Comparison of ENCODE assay signal across 21 mouse cellular contexts in the genomic region with DNA sequence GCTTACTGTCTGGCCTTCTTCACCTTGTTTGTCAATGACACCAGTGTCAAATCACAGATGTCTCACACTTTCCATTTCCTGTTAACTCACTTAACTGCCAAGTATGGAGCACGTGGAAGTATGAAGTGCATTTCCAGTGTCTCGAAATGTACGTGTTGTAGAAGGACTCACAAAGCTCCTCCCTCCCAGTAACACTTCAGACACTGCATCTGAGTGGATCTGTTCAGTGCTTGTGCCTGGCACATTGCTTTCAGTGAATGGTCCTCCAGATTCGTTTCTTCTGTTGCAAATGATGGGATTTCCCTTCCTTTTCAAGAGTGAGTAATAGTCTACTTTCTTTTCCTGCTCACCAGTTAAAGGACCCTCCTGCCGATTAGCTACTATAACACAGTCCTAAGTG.
DNase-seq lines count a peak whose midpoint lies in the region; ATAC-seq and TF ChIP-seq lines count a peak whose summit lies in the region.
"Had no signal": no experiment of that assay in that cellular context is flagged by ENCODE, and none has a peak within 500 bp of the region (broad histone marks: within the 10 kb centered on the region; RNA-seq: fewer than 3 reads in every experiment).

No protein-coding gene starts in this region.

- 63% methylated on average over 5 of the region's 5 CpGs for WGBS in heart, embryonic 16.5 days
- WGBS in lung, embryonic 14.5 days, result 55% methylated on average over 5 of the region's 5 CpGs

- H3K36me3 ChIP-seq in heart, embryonic 16.5 days (ENCODE audit: control insufficient read depth, insufficient read depth), result no peaks in the 10 kb centered on the region
- no peaks in the 10 kb centered on the region for H3K36me3 ChIP-seq in lung, embryonic 14.5 days (ENCODE audit: insufficient read depth)
- peaks cover 0 to 8% of the 10 kb centered on the region in 2 experiments for H3K36me3 ChIP-seq in CH12.LX (replicated peaks in 1 of 2; ENCODE audit: control insufficient read depth in 1 of 2, insufficient read depth in 1 of 2, low read length in 1 of 2)

- no peak for TF ChIP-seq CTCF in lung, embryonic 14.5 days (IDR thresholded peaks at IDR 0.05; ENCODE audit: low read depth)
- no peak for TF ChIP-seq CTCF in CH12.LX (conservative IDR thresholded peaks at IDR 0.05 in 1 of 2, IDR thresholded peaks at IDR 0.05 in 1 of 2; ENCODE audit: low read depth in 2 of 2, low read length in 2 of 2)

- no peak overlapping the region for H3K4me2 ChIP-seq in heart, embryonic 16.5 days (ENCODE audit: low read depth, low read length)
- H3K4me2 ChIP-seq in lung, embryonic 14.5 days, result no peak overlapping the region
- H3K4me2 ChIP-seq in CH12.LX (ENCODE audit: insufficient read depth, low read depth, poor library complexity, severe bottlenecking), result no peak overlapping the region
- H3K4me2 ChIP-seq: embryonic facial prominence, embryonic 13.5 days; hindbrain, embryonic 14.5 days; intestine, embryonic 15.5 days; limb, embryonic 15.5 days had no signal

- DNase-seq in heart, postnatal 25 days (ENCODE audit: low spot score), result no peak
- DNase-seq in lung, embryonic 14.5 days, result peak; percentile 13
- no peak for DNase-seq in lung, postnatal 25 days (ENCODE audit: low spot score)
- DNase-seq in 416B (ENCODE audit: low read depth), result peak; percentile 42
- peak; percentile 12 for DNase-seq in CH12.LX (ENCODE audit: extremely low read depth)
- no peak for DNase-seq in adrenal gland, adult 18-20 months (ENCODE audit: low spot score in 2 of 2)
- DNase-seq: adrenal gland, postnatal 14 days; cerebellum, adult 11 months; cerebellum, postnatal 10 days; gastrocnemius, postnatal 25 days; layer of hippocampus, postnatal 36 days; liver, postnatal 0 days; right cerebral cortex, adult 18-20 months; thymus, postnatal 36 days had no signal

- H3K4me1 ChIP-seq in heart, embryonic 16.5 days (ENCODE audit: control insufficient read depth, insufficient read depth, low read length), result peaks cover 42% of the 10 kb centered on the region
- no peaks in the 10 kb centered on the region for H3K4me1 ChIP-seq in lung, embryonic 14.5 days (ENCODE audit: insufficient read depth)
- H3K4me1 ChIP-seq in CH12.LX (ENCODE audit: control insufficient read depth in 1 of 2, insufficient read depth in 2 of 2), result peaks cover 11 to 15% of the 10 kb centered on the region in 2 experiments

- TF ChIP-seq EP300 in CH12.LX (IDR thresholded peaks at IDR 0.05; ENCODE audit: low read length), result no peak

- in situ Hi-C loops in CH12.LX (cut with MboI; ENCODE audit: low pct_ligation_motif_present, low pct_unique_long_range_greater_than_20kb, low sequenced_read_pairs), result no loop called here

- no peaks in the 10 kb centered on the region for H3K9me3 ChIP-seq in heart, embryonic 16.5 days (replicated peaks; ENCODE audit: control insufficient read depth, low read length)
- H3K9me3 ChIP-seq in lung, embryonic 14.5 days (ENCODE audit: low read depth, low read length), result no peaks in the 10 kb centered on the region
- H3K9me3 ChIP-seq in CH12.LX (replicated peaks; ENCODE audit: low read length), result no peaks in the 10 kb centered on the region
- H3K9me3 ChIP-seq: embryonic facial prominence, embryonic 13.5 days; intestine, embryonic 15.5 days; limb, embryonic 15.5 days had no signal

- TF ChIP-seq RAD21 in CH12.LX (IDR thresholded peaks at IDR 0.05; ENCODE audit: low read depth, low read length), result no peak

- intact Hi-C loops in heart, postnatal 25 days (cut with DNase I), result no loop called here

- TF ChIP-seq POLR2A in CH12.LX (IDR thresholded peaks at IDR 0.05; ENCODE audit: low read depth, low read length), result no peak

- H3K27me3 ChIP-seq in heart, embryonic 16.5 days (ENCODE audit: control insufficient read depth, insufficient read depth, low read length), result no peaks in the 10 kb centered on the region
- no peaks in the 10 kb centered on the region for H3K27me3 ChIP-seq in lung, embryonic 14.5 days (ENCODE audit: insufficient read depth, low read length)
- H3K27me3 ChIP-seq in CH12.LX (replicated peaks), result no peaks in the 10 kb centered on the region
- H3K27me3 ChIP-seq: embryonic facial prominence, embryonic 13.5 days; intestine, embryonic 15.5 days; limb, embryonic 15.5 days; Patski had no signal

- H3K27ac ChIP-seq in heart, embryonic 16.5 days (ENCODE audit: low read length), result peak overlapping the region; percentile 46
- H3K27ac ChIP-seq in lung, embryonic 14.5 days (ENCODE audit: low read depth), result peak overlapping the region; percentile 62; the same call in 1 of the 2 replicates
- no peak overlapping the region for H3K27ac ChIP-seq in CH12.LX (ENCODE audit: insufficient read depth, low read depth)
- H3K27ac ChIP-seq: embryonic facial prominence, embryonic 13.5 days; hindbrain, embryonic 14.5 days; limb, embryonic 15.5 days had no signal

- H3K4me3 ChIP-seq in heart, embryonic 16.5 days (ENCODE audit: low read length), result no peak overlapping the region
- H3K4me3 ChIP-seq in lung, embryonic 14.5 days (ENCODE audit: low read depth, low read length), result no peak overlapping the region
- H3K4me3 ChIP-seq in CH12.LX (replicated peaks in 1 of 3; ENCODE audit: low read depth in 2 of 3, low read length in 2 of 3, poor library complexity in 1 of 3), result no peak overlapping the region
- H3K4me3 ChIP-seq: embryonic facial prominence, embryonic 13.5 days; intestine, embryonic 15.5 days; limb, embryonic 15.5 days had no signal

- H3K9ac ChIP-seq in heart, embryonic 16.5 days (ENCODE audit: low read length), result no peak overlapping the region
- H3K9ac ChIP-seq in lung, embryonic 14.5 days, result no peak overlapping the region
- no peak overlapping the region for H3K9ac ChIP-seq in CH12.LX (ENCODE audit: insufficient read depth, low read depth)
- H3K9ac ChIP-seq: hindbrain, embryonic 14.5 days; intestine, embryonic 15.5 days; limb, embryonic 15.5 days; liver, postnatal 0 days had no signal

- dilution Hi-C loops in CH12.LX (cut with MboI; ENCODE audit: extremely low pct_ligation_motif_present, extremely low pct_unique_long_range_greater_than_20kb, low sequenced_read_pairs), result no loop called here

- no peak for ATAC-seq in heart, embryonic 16.5 days (replicated peaks; ENCODE audit: extremely low read depth, insufficient read depth, low FRiP score)
- no peak for ATAC-seq in lung, embryonic 14.5 days (ENCODE audit: insufficient read depth)
- ATAC-seq: forebrain, embryonic 14.5 days; intestine, embryonic 15.5 days; liver, postnatal 0 days; Patski had no signal

- no peaks in the 10 kb centered on the region for H3K79me2 ChIP-seq in CH12.LX (replicated peaks; ENCODE audit: control insufficient read depth, extremely low read depth, insufficient read depth, poor library complexity, severe bottlenecking)

TF ChIP-seq in CH12.LX, 34 proteins besides CTCF, POLR2A, EP300 and RAD21:
- TF ChIP-seq GABPA (IDR thresholded peaks at IDR 0.05; ENCODE audit: insufficient replicate concordance, low read depth, low read length), result no peak
- TF ChIP-seq ELF1 (IDR thresholded peaks at IDR 0.05; ENCODE audit: low read depth, low read length), result no peak
- TF ChIP-seq RCOR1 (conservative IDR thresholded peaks at IDR 0.05; ENCODE audit: low read depth, low read length), result no peak
- no peak for TF ChIP-seq USF1 (IDR thresholded peaks at IDR 0.05; ENCODE audit: low read depth, low read length)
- TF ChIP-seq HCFC1 (IDR thresholded peaks at IDR 0.05; ENCODE audit: low read depth, low read length), result no peak
- peak; percentile 48 for TF ChIP-seq BHLHE40 (IDR thresholded peaks at IDR 0.05; ENCODE audit: low read depth, low read length)
- no peak for TF ChIP-seq MAZ (IDR thresholded peaks at IDR 0.05; ENCODE audit: low read depth, low read length)
- no peak for TF ChIP-seq POLR2AphosphoS2 (IDR thresholded peaks at IDR 0.05; ENCODE audit: low read depth, low read length)
- TF ChIP-seq MXI1 (IDR thresholded peaks at IDR 0.05; ENCODE audit: low read depth, low read length), result no peak
- peak; percentile 59; the same call in 1 of the 2 replicates for TF ChIP-seq MYC (IDR thresholded peaks at IDR 0.05; ENCODE audit: low read depth, low read length)
- TF ChIP-seq MEF2A (IDR thresholded peaks at IDR 0.05; ENCODE audit: borderline replicate concordance, low read depth, low read length), result no peak
- no peak for TF ChIP-seq MAFK (IDR thresholded peaks at IDR 0.05; ENCODE audit: insufficient replicate concordance, low read length)
- peak; percentile 30; the same call in 1 of the 2 replicates for TF ChIP-seq MAX (IDR thresholded peaks at IDR 0.05; ENCODE audit: low read length)
- TF ChIP-seq CHD2 (IDR thresholded peaks at IDR 0.05; ENCODE audit: low read length), result no peak
- TF ChIP-seq UBTF (IDR thresholded peaks at IDR 0.05; ENCODE audit: low read depth, low read length), result no peak

Comparison
In these comparisons a context has a peak if more than half of its experiments do, and no peak if none do; other contexts are left out.
1. DNase-seq: peak in lung, embryonic 14.5 days (single experiment), 416B (single experiment) and CH12.LX (single experiment); none in heart, postnatal 25 days (single experiment), lung, postnatal 25 days (single experiment) and adrenal gland, adult 18-20 months (0 of 2).